Mouse (Mus musculus) bone marrow macrophage, adult 2 months (primary cell): ENCODE results near the gene Spr.
"Not testable (repeated sequence)": the region's sequence is repeated elsewhere in the genome, so short reads cannot be mapped to it uniquely, and the experiment has no call there.

Experiments
- CTCF ChIP-seq: IDR thresholded peaks from 2 replicates; pipeline ENCODE4 v1.5.1; 2012; ENCODE audit warnings: low read depth, mild to moderate bottlenecking, low read length, moderate library complexity
- POLR2A ChIP-seq: IDR thresholded peaks from 2 replicates; pipeline ENCODE4 v1.6.1; 2012; ENCODE audit warnings: mild to moderate bottlenecking, low read depth, low read length, borderline replicate concordance

DNA sequence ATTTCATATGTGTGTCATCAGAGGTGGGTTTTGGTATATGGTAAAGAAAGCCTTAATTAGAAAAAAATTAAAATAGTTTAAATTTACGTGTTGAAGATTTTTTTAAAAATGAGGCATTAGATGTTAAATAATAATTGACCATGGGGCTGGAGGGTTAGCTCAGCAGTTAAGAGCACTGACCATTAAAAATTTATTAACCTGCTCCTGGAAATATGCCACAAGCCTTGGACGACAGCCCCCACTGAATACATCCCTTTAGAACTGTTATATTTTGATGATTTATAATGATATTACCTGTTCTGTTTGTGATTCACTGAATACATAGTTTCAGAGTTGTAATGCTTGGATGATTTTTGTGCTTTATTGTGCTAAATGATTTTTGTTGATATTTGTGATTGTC is 19.0 kb upstream of the Spr start:
- not testable (repeated sequence) for TF ChIP-seq POLR2A, CTCF
